Mouse (Mus musculus) megakaryocyte-erythroid progenitor cell, adult 5-6 weeks (primary cell): ENCODE data around the gene Kcmf1. TPM values are rescaled to one million over a fixed set of nuclear protein-coding genes. Genes with fewer than 3 reads are reported as not detected.

ENCODE experiments used
- ATAC-seq: replicated peaks from 2 replicates; pipeline ENCODE4 v1.8.0; 2016; ENCODE audit warnings: mild to moderate bottlenecking, inconsistent platforms; ENCODE audit not compliant: severe bottlenecking, poor library complexity, low FRiP score, low TSS enrichment
- total RNA-seq, 2 experiments: library from RNA; stranded (forward) in 1 of 2; stranded (reverse) in 1 of 2; fragments of 200-1000, 215-1000 nt in 1 of 2; fragments of >200 nt in 1 of 2; fragmentation: Nextera tagmentation in 1 of 2; gene quantifications; 2 replicates each; pipeline ENCODE4 v1.2.3; 2014 to 2017

Kcmf1 gene
- total RNA-seq, 2 experiments from 2014 or later, result 63.7 to 77.1 TPM

- peak; percentile 71 for ATAC-seq
These were observed 97.7 kb downstream of the Kcmf1 start for GRCm38 (mm10) chr6:72802119-72802518.

DNA sequence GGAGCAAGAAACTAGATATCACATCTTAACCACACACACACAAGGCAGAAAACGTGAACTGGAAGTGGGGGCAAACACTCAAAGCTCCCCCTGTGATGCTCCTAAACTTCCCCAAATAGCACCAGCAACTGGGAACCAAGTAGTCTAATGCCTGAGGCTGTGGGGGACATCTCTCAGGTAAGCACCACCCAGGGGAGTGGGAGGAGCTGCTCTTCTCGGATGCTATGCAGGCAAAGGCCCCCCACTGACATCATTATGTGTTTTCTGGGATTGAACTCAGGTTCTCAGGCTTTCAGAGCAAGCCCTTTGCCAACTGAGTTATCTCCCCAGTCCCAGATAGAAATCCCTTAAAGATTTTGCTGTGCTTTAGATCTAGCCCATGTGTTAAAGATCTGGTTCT lies 99.1 kb downstream of the Kcmf1 start:
- no peak for ATAC-seq

- no peak for ATAC-seq
These were observed 102.0 kb downstream of the Kcmf1 start for GRCm38 (mm10) chr6:72797763-72798162.

- ATAC-seq, result no peak
These were observed 104.3 kb downstream of the Kcmf1 start for GRCm38 (mm10) chr6:72795444-72795843.

GRCm38 (mm10) chr6:72794870-72795269 lies 104.9 kb downstream of the Kcmf1 start:
- ATAC-seq, result no peak

- no peak for ATAC-seq
These were observed 107.1 kb downstream of the Kcmf1 start for GRCm38 (mm10) chr6:72792641-72793040.

Other genes starting within 250 kb of the Kcmf1 start
- gene Tcf7l1, start 110.7 kb downstream of the Kcmf1 start, total RNA-seq (2014; fragmentation: Nextera tagmentation), result 0.90 TPM in 1 of 2 replicates, not detected in the other
- not detected in 2 replicates for gene Tcf7l1, start 110.7 kb downstream of the Kcmf1 start, total RNA-seq (2017)
- gene Tmsb10, start 58.8 kb upstream of the Kcmf1 start, total RNA-seq (2014; fragmentation: Nextera tagmentation), result 259 and 304 TPM in 2 replicates
- 303 and 381 TPM in 2 replicates for gene Tmsb10, start 58.8 kb upstream of the Kcmf1 start, total RNA-seq (2017)